Mouse (Mus musculus) small intestine, adult 2 months (tissue): ENCODE measurements around the gene Rasa4. TPM values are rescaled to one million over a fixed set of nuclear protein-coding genes. Genes with fewer than 3 reads are reported as not detected.
"Not testable (repeated sequence)": the region's sequence is repeated elsewhere in the genome, so short reads cannot be mapped to it uniquely, and the experiment has no call there.

Source experiments
- H3K27ac ChIP-seq: fragments of 200-500 bp; 2 replicates; pipeline ENCODE4 v1.5.1; 2012; ENCODE audit warnings: low read depth, low read length, control low read depth, inconsistent platforms; ENCODE audit not compliant: insufficient read depth
- H3K27me3 ChIP-seq: fragments of 200-500 bp; 2 replicates; pipeline ENCODE4 v1.6.1; 2012; ENCODE audit warnings: mild to moderate bottlenecking, moderate library complexity, low read length, inconsistent platforms; ENCODE audit not compliant: control insufficient read depth, insufficient read depth
- H3K36me3 ChIP-seq: fragments of 200-500 bp; 2 replicates; pipeline ENCODE4 v1.6.1; 2012; ENCODE audit warnings: mild to moderate bottlenecking, low read length, control low read depth, inconsistent platforms; ENCODE audit not compliant: control insufficient read depth, insufficient read depth
- H3K4me1 ChIP-seq: fragments of 200-500 bp; 2 replicates; pipeline ENCODE4 v1.6.1; 2012; ENCODE audit warnings: low read length, inconsistent platforms, mixed read lengths; ENCODE audit not compliant: control insufficient read depth, insufficient read depth, insufficient read length
- H3K4me3 ChIP-seq: fragments of 200-500 bp; 2 replicates; pipeline ENCODE4 v1.5.1; 2012; ENCODE audit warnings: low read depth, mild to moderate bottlenecking, control low read depth, inconsistent platforms, low read length, moderate library complexity
- CTCF ChIP-seq: fragments of 200-500 bp; IDR thresholded peaks from 2 replicates; pipeline ENCODE4 v1.5.1; 2012; ENCODE audit warnings: low read depth, mild to moderate bottlenecking, control low read depth, inconsistent platforms, low read length, moderate library complexity, mixed read lengths; ENCODE audit not compliant: insufficient replicate concordance, insufficient read length; ENCODE audit errors: extremely low read depth
- POLR2A ChIP-seq: fragments of 200-500 bp; IDR thresholded peaks from 2 replicates; pipeline ENCODE4 v1.6.1; 2012; ENCODE audit warnings: low read depth, mild to moderate bottlenecking, control low read depth, inconsistent platforms, low read length, moderate library complexity
- WGBS: fragments of 180-500 bp; shearing (Covaris S2); methylation state at CpG from one replicate; pipeline ENCODE4 v1.1.7; 2018; 5-methylcytosine and 5-hydroxymethylcytosine counted together
- polyA plus RNA-seq: library from polyadenylated mRNA; depleted of rRNA; stranded (reverse); fragments of >200 nt; gene quantifications from 2 replicates; pipeline ENCODE4 v1.2.3, GENCODE M21; 2012; rRNA removed

Gene Rasa4
- polyA plus RNA-seq, 1 experiment = 42.8 TPM

- no peaks in the 10 kb centered on the region for H3K27me3 ChIP-seq
- H3K4me1 ChIP-seq = peaks cover 3% of the 10 kb centered on the region; the same call in 1 of the 2 replicates
- WGBS = 72% methylated on average over 8 of the region's 8 CpGs
- H3K4me3 ChIP-seq = no peak overlapping the region
- no peak overlapping the region for H3K27ac ChIP-seq
- H3K36me3 ChIP-seq = no peaks in the 10 kb centered on the region
- TF ChIP-seq CTCF (no peak), POLR2A (no peak)
Measured at GRCm38 (mm10) chr5:136152365-136152764, 68.6 kb downstream of the Rasa4 start.

- Histone ChIP-seq H3K36me3 (peaks cover 4% of the 10 kb centered on the region; the same call in 1 of the 2 replicates), H3K4me1 (no peaks in the 10 kb centered on the region), H3K27me3 (no peaks in the 10 kb centered on the region), H3K4me3 (no peak overlapping the region), H3K27ac (no peak overlapping the region)
- WGBS = 82% methylated on average over 5 of the region's 5 CpGs
- TF ChIP-seq CTCF (no peak), POLR2A (no peak)
Measured at GRCm38 (mm10) chr5:136155399-136155798, 71.7 kb downstream of the Rasa4 start.

GRCm38 (mm10) chr5:136160084-136160483 is 76.4 kb downstream of the Rasa4 start:
- H3K4me3 ChIP-seq, H3K27ac ChIP-seq, H3K27me3 ChIP-seq, H3K4me1 ChIP-seq: not testable (repeated sequence)
- 82% methylated on average over 11 of the region's 12 CpGs for WGBS
- peaks cover 19% of the 10 kb centered on the region for H3K36me3 ChIP-seq

Other genes starting within 250 kb of the Rasa4 start
- gene Hspb1, start 196.0 kb upstream of the Rasa4 start, polyA plus RNA-seq = 91.6 and 121 TPM in 2 replicates
- 21.2 and 27.3 TPM in 2 replicates for gene Ywhag, start 149.3 kb upstream of the Rasa4 start, polyA plus RNA-seq
- 3.6 and 3.9 TPM in 2 replicates for gene Ssc4d, start 109.4 kb upstream of the Rasa4 start, polyA plus RNA-seq
- not detected in 2 replicates for gene Zp3, start 103.8 kb upstream of the Rasa4 start, polyA plus RNA-seq
- 8.7 and 17.6 TPM in 2 replicates for gene Dtx2, start 89.1 kb upstream of the Rasa4 start, polyA plus RNA-seq
- 1.4 and 3.7 TPM in 2 replicates for gene Upk3b, start 45.4 kb upstream of the Rasa4 start, polyA plus RNA-seq
- gene Upk3bl, start 29.4 kb upstream of the Rasa4 start, polyA plus RNA-seq = 0.76 and 1.7 TPM in 2 replicates
- gene Polr2j, start 32.7 kb downstream of the Rasa4 start, polyA plus RNA-seq = 29.3 and 48.4 TPM in 2 replicates
- 8.9 and 16.9 TPM in 2 replicates for gene Lrwd1, start 52.2 kb downstream of the Rasa4 start, polyA plus RNA-seq
- 11.2 and 25.3 TPM in 2 replicates for gene Alkbh4, start 52.2 kb downstream of the Rasa4 start, polyA plus RNA-seq
- gene Orai2, start 86.8 kb downstream of the Rasa4 start, polyA plus RNA-seq = 28.9 and 31.4 TPM in 2 replicates
- gene Prkrip1, start 115.0 kb downstream of the Rasa4 start, polyA plus RNA-seq = 5.5 and 8.4 TPM in 2 replicates
- gene Sh2b2, start 162.6 kb downstream of the Rasa4 start, polyA plus RNA-seq = 3.2 and 7.3 TPM in 2 replicates